Mouse (Mus musculus): ENCODE data around the gene Inafm1.
"Not testable (repeated sequence)": the region's sequence is repeated elsewhere in the genome, so short reads cannot be mapped to it uniquely, and the experiment has no call there.

The Inafm1 gene

GRCm38 (mm10) chr7:16259110-16259590 is 14.3 kb downstream of the Inafm1 start, which contains the start of gene C5ar1:
Gene C5ar1 (minus strand): TSS chr7:16259540.
- no peak for DNase-seq

GRCm38 (mm10) chr7:16257830-16258229 is 15.6 kb downstream of the Inafm1 start:
- DNase-seq = no peak

GRCm38 (mm10) chr7:16255963-16256362 is 17.5 kb downstream of the Inafm1 start:
- DNase-seq = not testable (repeated sequence)

- DNase-seq = no peak
Measured at GRCm38 (mm10) chr7:16254195-16254594, 19.2 kb downstream of the Inafm1 start.

- DNase-seq = no peak
Measured at GRCm38 (mm10) chr7:16250687-16251086, 22.7 kb downstream of the Inafm1 start.

GRCm38 (mm10) chr7:16245958-16246357 is 27.5 kb downstream of the Inafm1 start:
- no peak for DNase-seq

- DNase-seq = no peak
Measured at GRCm38 (mm10) chr7:16244067-16244466, 29.4 kb downstream of the Inafm1 start, which contains the start of gene C5ar2. Gene C5ar2 (minus strand): TSS chr7:16244154.

GRCm38 (mm10) chr7:16242198-16242597 is 31.2 kb downstream of the Inafm1 start:
- no peak for DNase-seq

GRCm38 (mm10) chr7:16241787-16242186 is 31.6 kb downstream of the Inafm1 start:
- no peak for DNase-seq

- DNase-seq = no peak
Measured at GRCm38 (mm10) chr7:16240978-16241303, 32.5 kb downstream of the Inafm1 start.

GRCm38 (mm10) chr7:16240281-16240977 is 33.0 kb downstream of the Inafm1 start:
- DNase-seq = no peak

GRCm38 (mm10) chr7:16239554-16239997 is 33.8 kb downstream of the Inafm1 start:
- peak; percentile 34 to 43 for DNase-seq

GRCm38 (mm10) chr7:16229869-16230268 is 43.5 kb downstream of the Inafm1 start:
- DNase-seq = no peak
